Mouse (Mus musculus) heart, embryonic 11.5 days (tissue): ENCODE measurements around the gene Kcnmb1. TPM values are rescaled to one million over a fixed set of nuclear protein-coding genes. Genes with fewer than 3 reads are reported as not detected.

Experiments
- ATAC-seq: fragments of 200-750 bp; cut with Nextera tagmentation; replicated peaks from 2 replicates; pipeline ENCODE4 v1.8.0; 2017; ENCODE audit warnings: moderate library complexity; ENCODE audit not compliant: insufficient number of reproducible peaks, low FRiP score, low TSS enrichment
- H3K27ac ChIP-seq: fragments of 300-500 bp; sonication (generic); 2 replicates; pipeline ENCODE4 v1.5.1; 2014; ENCODE audit warnings: mild to moderate bottlenecking, low read depth, low read length
- H3K27me3 ChIP-seq: fragments of 300-500 bp; sonication (generic); 2 replicates; pipeline ENCODE4 v1.6.1; 2014; ENCODE audit warnings: mild to moderate bottlenecking, low read length, mixed read lengths; ENCODE audit not compliant: control insufficient read depth, insufficient read depth
- H3K36me3 ChIP-seq: fragments of 300-500 bp; sonication (generic); 2 replicates; pipeline ENCODE4 v1.6.1; 2014; ENCODE audit warnings: mild to moderate bottlenecking, low read length, moderate library complexity, mixed read lengths; ENCODE audit not compliant: control insufficient read depth, insufficient read depth
- H3K4me1 ChIP-seq: fragments of 300-500 bp; sonication (generic); 2 replicates; pipeline ENCODE4 v1.6.1; 2014; ENCODE audit warnings: low read length; ENCODE audit not compliant: control insufficient read depth, insufficient read depth
- H3K4me2 ChIP-seq: fragments of 300-500 bp; sonication (generic); 2 replicates; pipeline ENCODE4 v1.6.1; 2014; ENCODE audit warnings: mild to moderate bottlenecking, moderate library complexity
- H3K4me3 ChIP-seq: fragments of 300-500 bp; sonication (generic); 2 replicates; pipeline ENCODE4 v1.5.1; 2014; ENCODE audit warnings: low read depth, low read length
- H3K9ac ChIP-seq: fragments of 300-500 bp; sonication (generic); 2 replicates; pipeline ENCODE4 v1.6.1; 2014; ENCODE audit warnings: mild to moderate bottlenecking, low read depth, low read length, moderate library complexity
- H3K9me3 ChIP-seq: fragments of 300-500 bp; sonication (generic); replicated peaks from 2 replicates; pipeline ENCODE4 v1.6.1; 2016; ENCODE audit warnings: low read length; ENCODE audit not compliant: control insufficient read depth
- WGBS: fragments of 180-500 bp; shearing (Covaris S2); extraction: QIAGEN DNeasy Blood & Tissue Kit; methylation state at CpG from one replicate; pipeline ENCODE4 v1.1.7; 2014; ENCODE audit not compliant: insufficient replicate concordance; 5-methylcytosine and 5-hydroxymethylcytosine counted together
- polyA plus RNA-seq: library from polyadenylated mRNA; unstranded; fragments of >200 nt; fragmentation: Nextera tagmentation; extraction: Ambion mirVana; gene quantifications from 2 replicates; pipeline ENCODE4 v1.2.1, GENCODE M21; 2014

Gene Kcnmb1
- polyA plus RNA-seq, 1 experiment from 2014 or later, result 6.8 TPM

DNA sequence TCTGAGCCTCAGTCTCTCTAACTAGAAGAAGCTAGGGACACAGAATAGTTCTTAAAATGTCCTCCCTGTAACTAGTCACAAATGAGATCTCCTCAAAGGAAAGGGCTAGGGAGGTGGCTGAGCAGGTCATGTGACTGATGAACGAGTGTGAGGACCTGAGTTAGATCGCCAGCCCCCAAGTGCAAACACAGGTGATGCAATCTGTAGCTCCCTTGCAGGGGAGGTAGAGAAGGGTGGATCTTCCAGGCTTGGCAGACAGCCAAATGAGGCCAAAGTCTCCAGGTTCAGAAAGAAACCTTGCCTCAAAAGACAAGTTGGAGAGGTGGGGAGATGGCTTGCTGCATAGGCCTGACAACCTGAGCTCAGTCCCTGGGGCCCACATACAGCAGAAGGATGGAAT lies 36.3 kb upstream of the Kcnmb1 start:
- Histone ChIP-seq H3K27me3 (0 out of 2 replicates have a peak, but pooled peaks cover 2% of the 10 kb centered on the region), H3K4me1 (no peaks in the 10 kb centered on the region), H3K4me2 (no peak overlapping the region), H3K36me3 (no peaks in the 10 kb centered on the region), H3K9me3 (no peaks in the 10 kb centered on the region), H3K4me3 (no peak overlapping the region), H3K27ac (no peak overlapping the region), H3K9ac (no peak overlapping the region)
- 48% methylated on average over 2 of the region's 2 CpGs for WGBS
- no peak for ATAC-seq

DNA sequence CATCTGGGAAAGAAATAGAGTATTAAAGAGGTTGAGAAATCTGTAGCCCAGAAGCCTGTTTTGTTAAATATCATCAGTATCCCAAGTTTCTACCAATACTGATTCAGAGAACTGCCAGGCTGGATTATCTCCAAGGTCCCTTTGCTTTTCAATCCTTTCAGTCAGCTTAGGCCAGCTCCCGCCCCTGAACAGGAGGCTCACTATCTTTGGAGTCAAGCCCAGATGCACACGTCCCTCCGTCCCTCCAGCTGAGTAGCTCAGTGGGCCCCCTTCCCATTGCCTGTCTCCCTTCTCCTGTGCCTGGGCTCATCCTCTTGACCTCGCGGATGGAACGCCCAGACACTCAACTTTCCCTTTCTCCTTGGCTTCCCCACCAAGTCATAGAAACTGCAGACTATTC lies 35.5 kb upstream of the Kcnmb1 start:
- H3K27me3 ChIP-seq, result 0 out of 2 replicates have a peak, but pooled peaks cover 2% of the 10 kb centered on the region
- no peaks in the 10 kb centered on the region for H3K4me1 ChIP-seq
- no peak overlapping the region for H3K27ac ChIP-seq
- no peak for ATAC-seq
- 43% methylated on average over 6 of the region's 6 CpGs for WGBS
- H3K36me3 ChIP-seq, result no peaks in the 10 kb centered on the region
- no peak overlapping the region for H3K4me3 ChIP-seq
- H3K9me3 ChIP-seq, result no peaks in the 10 kb centered on the region
- no peak overlapping the region for H3K9ac ChIP-seq
- no peak overlapping the region for H3K4me2 ChIP-seq

GRCm38 (mm10) chr11:33927836-33928235 lies 35.0 kb upstream of the Kcnmb1 start:
- Histone ChIP-seq H3K4me1 (no peaks in the 10 kb centered on the region), H3K9me3 (no peaks in the 10 kb centered on the region), H3K4me2 (no peak overlapping the region), H3K9ac (no peak overlapping the region), H3K27ac (no peak overlapping the region), H3K27me3 (0 out of 2 replicates have a peak, but pooled peaks cover 2% of the 10 kb centered on the region), H3K36me3 (no peaks in the 10 kb centered on the region), H3K4me3 (no peak overlapping the region)
- 72% methylated on average over 4 of the region's 4 CpGs for WGBS
- no peak for ATAC-seq

GRCm38 (mm10) chr11:33928658-33929057 lies 34.2 kb upstream of the Kcnmb1 start:
- 0 out of 2 replicates have a peak, but pooled peaks cover 2% of the 10 kb centered on the region for H3K27me3 ChIP-seq
- no peaks in the 10 kb centered on the region for H3K9me3 ChIP-seq
- 34% methylated on average over 7 of the region's 7 CpGs for WGBS
- H3K4me1 ChIP-seq, result no peaks in the 10 kb centered on the region
- no peak overlapping the region for H3K27ac ChIP-seq
- no peak overlapping the region for H3K4me2 ChIP-seq
- H3K9ac ChIP-seq, result no peak overlapping the region
- no peaks in the 10 kb centered on the region for H3K36me3 ChIP-seq
- ATAC-seq, result no peak
- H3K4me3 ChIP-seq, result no peak overlapping the region

- H3K36me3 ChIP-seq, result no peaks in the 10 kb centered on the region
- H3K9ac ChIP-seq, result no peak overlapping the region
- no peak for ATAC-seq
- no peaks in the 10 kb centered on the region for H3K4me1 ChIP-seq
- H3K4me3 ChIP-seq, result no peak overlapping the region
- 67% methylated on average over 11 of the region's 11 CpGs for whole genome bisulfite sequencing
- H3K27me3 ChIP-seq, result 0 out of 2 replicates have a peak, but pooled peaks cover 2% of the 10 kb centered on the region
- no peak overlapping the region for H3K4me2 ChIP-seq
- H3K9me3 ChIP-seq, result no peaks in the 10 kb centered on the region
- H3K27ac ChIP-seq, result no peak overlapping the region
Observed at GRCm38 (mm10) chr11:33929412-33929811, 33.4 kb upstream of the Kcnmb1 start.

DNA sequence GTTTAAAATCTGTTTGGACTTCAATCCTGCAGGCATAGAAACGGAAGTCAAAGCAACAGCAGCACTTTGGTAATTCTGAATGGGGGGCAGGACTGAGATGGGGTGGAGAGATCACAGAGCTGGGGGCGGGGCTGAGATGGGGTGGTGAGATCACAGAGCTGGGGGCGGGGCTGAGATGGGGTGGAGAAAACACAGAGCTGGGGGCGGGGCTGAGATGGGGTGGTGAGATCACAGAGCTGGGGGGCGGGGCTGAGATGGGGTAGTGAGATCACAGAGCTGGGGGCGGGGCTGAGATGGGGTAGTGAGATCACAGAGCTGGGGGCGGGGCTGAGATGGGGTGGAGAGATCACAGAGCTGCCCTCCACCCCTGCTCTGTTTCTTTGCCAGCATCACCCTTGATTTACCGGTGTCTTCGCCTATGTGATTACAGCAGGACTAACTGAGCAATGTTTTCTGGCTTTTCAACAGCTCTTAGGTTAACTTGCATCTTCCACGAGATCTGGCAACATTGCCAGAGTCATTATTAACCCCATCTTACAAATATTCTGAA lies 30.9 kb upstream of the Kcnmb1 start:
- H3K4me1 ChIP-seq, result no peaks in the 10 kb centered on the region
- WGBS, result 11% methylated on average over 10 of the region's 10 CpGs
- H3K27ac ChIP-seq, result no peak overlapping the region
- H3K27me3 ChIP-seq, result no peaks in the 10 kb centered on the region
- no peak overlapping the region for H3K9ac ChIP-seq
- no peaks in the 10 kb centered on the region for H3K9me3 ChIP-seq
- H3K36me3 ChIP-seq, result no peaks in the 10 kb centered on the region
- no peak overlapping the region for H3K4me3 ChIP-seq
- ATAC-seq, result no peak
- H3K4me2 ChIP-seq, result no peak overlapping the region

GRCm38 (mm10) chr11:33932386-33933111 lies 30.3 kb upstream of the Kcnmb1 start:
- H3K27ac ChIP-seq, result no peak overlapping the region
- no peak for ATAC-seq
- H3K9ac ChIP-seq, result no peak overlapping the region
- H3K36me3 ChIP-seq, result no peaks in the 10 kb centered on the region
- no peak overlapping the region for H3K4me3 ChIP-seq
- H3K27me3 ChIP-seq, result no peaks in the 10 kb centered on the region
- no peaks in the 10 kb centered on the region for H3K4me1 ChIP-seq
- H3K4me2 ChIP-seq, result no peak overlapping the region
- no peaks in the 10 kb centered on the region for H3K9me3 ChIP-seq
- 63% methylated on average over 18 of the region's 18 CpGs for WGBS

DNA sequence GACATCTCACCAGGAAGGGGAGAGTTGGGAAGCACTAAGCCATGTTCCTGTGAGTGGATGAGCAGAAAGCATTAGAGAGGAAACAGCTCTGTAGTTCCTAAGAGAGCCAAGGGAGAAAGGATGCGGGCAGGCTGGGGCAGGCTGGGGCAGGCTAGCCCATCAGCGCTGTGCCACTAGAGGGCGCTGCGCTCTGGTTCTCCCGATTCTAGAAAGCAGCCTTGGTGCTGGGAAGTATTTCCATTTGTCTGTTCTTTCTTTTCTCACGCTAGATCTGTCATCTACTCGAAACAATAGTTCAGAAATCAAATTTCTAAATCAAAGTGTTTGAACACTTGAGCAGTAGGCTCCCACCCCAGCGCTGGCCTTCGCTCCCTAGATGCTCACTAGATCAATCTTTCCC lies 28.5 kb upstream of the Kcnmb1 start:
- H3K9ac ChIP-seq, result no peak overlapping the region
- no peak for ATAC-seq
- H3K27me3 ChIP-seq, result no peaks in the 10 kb centered on the region
- H3K4me1 ChIP-seq, result no peaks in the 10 kb centered on the region
- no peak overlapping the region for H3K27ac ChIP-seq
- no peaks in the 10 kb centered on the region for H3K36me3 ChIP-seq
- H3K4me2 ChIP-seq, result no peak overlapping the region
- no peaks in the 10 kb centered on the region for H3K9me3 ChIP-seq
- no peak overlapping the region for H3K4me3 ChIP-seq
- 52% methylated on average over 9 of the region's 9 CpGs for WGBS

DNA sequence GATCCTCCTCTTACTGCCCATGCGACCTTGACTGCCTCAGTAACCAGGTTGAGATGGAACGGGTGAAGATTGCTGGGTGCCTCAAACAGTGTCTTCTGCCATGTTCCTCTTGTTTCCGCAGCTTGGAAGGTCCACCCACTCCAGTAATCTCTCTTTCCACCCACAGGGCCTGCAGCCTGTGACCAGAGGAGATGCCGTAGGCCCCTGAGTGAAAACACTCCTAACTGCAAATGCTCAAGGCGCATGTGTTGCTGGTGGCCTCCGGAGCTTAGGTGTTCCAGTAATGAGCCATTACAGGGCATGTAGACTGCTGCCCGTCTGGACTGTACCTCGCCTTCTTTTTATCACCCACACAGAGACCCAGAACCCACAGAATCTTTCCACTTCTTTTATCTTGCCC lies 25.2 kb upstream of the Kcnmb1 start:
- no peaks in the 10 kb centered on the region for H3K9me3 ChIP-seq
- WGBS, result 78% methylated on average over 8 of the region's 8 CpGs
- no peak overlapping the region for H3K4me3 ChIP-seq
- no peaks in the 10 kb centered on the region for H3K36me3 ChIP-seq
- no peaks in the 10 kb centered on the region for H3K27me3 ChIP-seq
- H3K27ac ChIP-seq, result no peak overlapping the region
- no peak overlapping the region for H3K4me2 ChIP-seq
- H3K9ac ChIP-seq, result no peak overlapping the region
- ATAC-seq, result no peak
- H3K4me1 ChIP-seq, result no peaks in the 10 kb centered on the region
